Mouse (Mus musculus): ENCODE measurements around the gene Mansc1. TPM values are rescaled to one million over a fixed set of nuclear protein-coding genes. Genes with fewer than 3 reads are reported as not detected.

Mansc1 gene
- polyA plus RNA-seq, 1 experiment from 2014 or later = 0.87 TPM

GRCm38 (mm10) chr6:134594569-134595442, 37.5 kb downstream of the Mansc1 start:
- no peak overlapping the region for H3K9ac ChIP-seq (ENCODE audit: low read length)
- no peaks in the 10 kb centered on the region for H3K9me3 ChIP-seq (ENCODE audit: control insufficient read depth, low read length)
- no peaks in the 10 kb centered on the region for H3K4me1 ChIP-seq (ENCODE audit: control insufficient read depth, insufficient read depth, low read length)
- no peak overlapping the region for H3K4me2 ChIP-seq
- H3K27ac ChIP-seq (ENCODE audit: low read depth, low read length) = no peak overlapping the region
- no peaks in the 10 kb centered on the region for H3K27me3 ChIP-seq (ENCODE audit: control insufficient read depth, insufficient read depth, low read length)
- H3K4me3 ChIP-seq (ENCODE audit: low read depth, low read length) = no peak overlapping the region
- WGBS = 91% methylated on average over 21 of the region's 21 CpGs
- DNase-seq (ENCODE audit: low spot score, missing footprints) (peak; percentile 77), ATAC-seq (ENCODE audit: low FRiP score) (no peak)
- no peaks in the 10 kb centered on the region for H3K36me3 ChIP-seq (ENCODE audit: control insufficient read depth, insufficient read depth, low read length)

GRCm38 (mm10) chr6:134591614-134592013, 40.7 kb downstream of the Mansc1 start:
- H3K9me3 ChIP-seq (ENCODE audit: control insufficient read depth, low read length) = no peaks in the 10 kb centered on the region
- H3K27me3 ChIP-seq (ENCODE audit: control insufficient read depth, insufficient read depth, low read length) = no peaks in the 10 kb centered on the region
- no peaks in the 10 kb centered on the region for H3K36me3 ChIP-seq (ENCODE audit: control insufficient read depth, insufficient read depth, low read length)
- H3K4me2 ChIP-seq = no peak overlapping the region
- DNase-seq (ENCODE audit: low spot score, missing footprints) (peak; percentile 49), ATAC-seq (ENCODE audit: low FRiP score) (no peak)
- no peak overlapping the region for H3K9ac ChIP-seq (ENCODE audit: low read length)
- H3K27ac ChIP-seq (ENCODE audit: low read depth, low read length) = no peak overlapping the region
- no peaks in the 10 kb centered on the region for H3K4me1 ChIP-seq (ENCODE audit: control insufficient read depth, insufficient read depth, low read length)
- 85% methylated on average over 2 of the region's 2 CpGs for WGBS
- H3K4me3 ChIP-seq (ENCODE audit: low read depth, low read length) = no peak overlapping the region

GRCm38 (mm10) chr6:134586241-134586640, 46.0 kb downstream of the Mansc1 start:
- H3K4me3 ChIP-seq (ENCODE audit: low read depth, low read length) = no peak overlapping the region
- DNase-seq (ENCODE audit: low spot score, missing footprints) (peak; percentile 68), ATAC-seq (ENCODE audit: low FRiP score) (no peak)
- H3K27me3 ChIP-seq (ENCODE audit: control insufficient read depth, insufficient read depth, low read length) = no peaks in the 10 kb centered on the region
- no peaks in the 10 kb centered on the region for H3K9me3 ChIP-seq (ENCODE audit: control insufficient read depth, low read length)
- no peak overlapping the region for H3K4me2 ChIP-seq
- H3K36me3 ChIP-seq (ENCODE audit: control insufficient read depth, insufficient read depth, low read length) = no peaks in the 10 kb centered on the region
- H3K9ac ChIP-seq (ENCODE audit: low read length) = no peak overlapping the region
- 79% methylated on average over 5 of the region's 5 CpGs for WGBS
- no peaks in the 10 kb centered on the region for H3K4me1 ChIP-seq (ENCODE audit: control insufficient read depth, insufficient read depth, low read length)
- H3K27ac ChIP-seq (ENCODE audit: low read depth, low read length) = no peak overlapping the region

DNA sequence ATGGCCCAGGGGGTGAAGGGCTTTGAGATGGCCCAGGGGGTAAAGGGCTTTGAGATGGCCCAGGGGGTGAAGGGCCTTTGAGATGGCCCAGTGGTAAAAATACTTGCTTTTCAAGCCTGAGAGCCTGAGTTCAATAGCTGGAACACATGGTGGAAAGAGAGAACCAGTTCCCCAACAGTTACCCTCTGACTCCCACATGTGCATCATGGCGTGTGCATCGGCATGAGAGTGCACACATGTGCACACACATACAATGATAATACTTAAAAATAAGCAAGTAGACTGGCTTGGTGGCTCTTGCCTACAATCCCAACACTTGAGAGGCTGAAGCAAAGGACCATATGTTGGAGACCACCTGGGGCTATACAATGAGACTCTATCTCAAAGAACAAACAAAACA, 47.7 kb downstream of the Mansc1 start:
- WGBS = 98% methylated on average over 2 of the region's 2 CpGs
- no peaks in the 10 kb centered on the region for H3K9me3 ChIP-seq (ENCODE audit: control insufficient read depth, low read length)
- ATAC-seq (ENCODE audit: low FRiP score) = no peak

GRCm38 (mm10) chr6:134582110-134582509, 50.2 kb downstream of the Mansc1 start:
- Histone ChIP-seq H3K36me3 (ENCODE audit: control insufficient read depth, insufficient read depth, low read length) (no peaks in the 10 kb centered on the region), H3K27ac (ENCODE audit: low read depth, low read length) (no peak overlapping the region), H3K9me3 (ENCODE audit: control insufficient read depth, low read length) (no peaks in the 10 kb centered on the region), H3K9ac (ENCODE audit: low read length) (no peak overlapping the region), H3K4me1 (ENCODE audit: control insufficient read depth, insufficient read depth, low read length) (no peaks in the 10 kb centered on the region), H3K27me3 (ENCODE audit: control insufficient read depth, insufficient read depth, low read length) (no peaks in the 10 kb centered on the region), H3K4me3 (ENCODE audit: low read depth, low read length) (no peak overlapping the region), H3K4me2 (no peak overlapping the region)
- peak; percentile 91 for ATAC-seq (ENCODE audit: low FRiP score)
- DNase-seq (ENCODE audit: low spot score, missing footprints) = no peak
- WGBS = 36% methylated on average over 5 of the region's 5 CpGs

More for the DNA sequence above, 47.7 kb downstream of the Mansc1 start:
- Histone ChIP-seq H3K36me3 (ENCODE audit: control insufficient read depth, insufficient read depth, low read length) (no peaks in the 10 kb centered on the region), H3K27me3 (ENCODE audit: control insufficient read depth, insufficient read depth, low read length) (no peaks in the 10 kb centered on the region), H3K4me1 (ENCODE audit: control insufficient read depth, insufficient read depth, low read length) (no peaks in the 10 kb centered on the region), H3K27ac (ENCODE audit: low read depth, low read length) (no peak overlapping the region), H3K9ac (ENCODE audit: low read length) (no peak overlapping the region), H3K4me2 (no peak overlapping the region), H3K4me3 (ENCODE audit: low read depth, low read length) (no peak overlapping the region)
- DNase-seq (ENCODE audit: low spot score, missing footprints) = peak; percentile 73

GRCm38 (mm10) chr6:134579506-134579905, 52.8 kb downstream of the Mansc1 start:
- DNase-seq (ENCODE audit: low spot score, missing footprints) (no peak), ATAC-seq (ENCODE audit: low FRiP score) (no peak)
- H3K27me3 ChIP-seq (ENCODE audit: control insufficient read depth, insufficient read depth, low read length) = no peaks in the 10 kb centered on the region
- H3K9ac ChIP-seq (ENCODE audit: low read length) = no peak overlapping the region
- no peak overlapping the region for H3K27ac ChIP-seq (ENCODE audit: low read depth, low read length)
- no peaks in the 10 kb centered on the region for H3K4me1 ChIP-seq (ENCODE audit: control insufficient read depth, insufficient read depth, low read length)
- 84% methylated on average over 4 of the region's 4 CpGs for WGBS
- H3K4me3 ChIP-seq (ENCODE audit: low read depth, low read length) = no peak overlapping the region
- no peak overlapping the region for H3K4me2 ChIP-seq
- H3K9me3 ChIP-seq (ENCODE audit: control insufficient read depth, low read length) = no peaks in the 10 kb centered on the region
- H3K36me3 ChIP-seq (ENCODE audit: control insufficient read depth, insufficient read depth, low read length) = no peaks in the 10 kb centered on the region

DNA sequence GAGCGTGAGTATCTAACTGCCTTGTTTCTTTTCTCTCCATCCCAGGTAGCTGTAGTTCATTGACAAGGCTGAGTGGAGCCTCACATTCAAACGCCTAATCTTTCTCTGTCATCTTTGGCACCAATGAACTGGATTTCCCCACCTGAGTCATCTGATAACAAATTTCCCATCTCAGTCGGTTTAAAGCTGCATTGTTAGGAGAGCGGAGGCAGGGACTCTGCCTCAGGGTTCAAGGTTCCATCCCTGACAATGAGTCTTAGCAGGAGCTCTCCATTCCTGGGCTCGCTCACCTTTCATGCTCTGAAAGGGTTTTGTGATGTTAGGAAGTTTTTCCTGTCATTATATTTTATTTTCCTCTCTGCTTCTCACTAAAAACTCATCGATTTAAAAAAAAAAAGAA, 54.2 kb downstream of the Mansc1 start:
- ATAC-seq (ENCODE audit: low FRiP score) = no peak

DNA sequence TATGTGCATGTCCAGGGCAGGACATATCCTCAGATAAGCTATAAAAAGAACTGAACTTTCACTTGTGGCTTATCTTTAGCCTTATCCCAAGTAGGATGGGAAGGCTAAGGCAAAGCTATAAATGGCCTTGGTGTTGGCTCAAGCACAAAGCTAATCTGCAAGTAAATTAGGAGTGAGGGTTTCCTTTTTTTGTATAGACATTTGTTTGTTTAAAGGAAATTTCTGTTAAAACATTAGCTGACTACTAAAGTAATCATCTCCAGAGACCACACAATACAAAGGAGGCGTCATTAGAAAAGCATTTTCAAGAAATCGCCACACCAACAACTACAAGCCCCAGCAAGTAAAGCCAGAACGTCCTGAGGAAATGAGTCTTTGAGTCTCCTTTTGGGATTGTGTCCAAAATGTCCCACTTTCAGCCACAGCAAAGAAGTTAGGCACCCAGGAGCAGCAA, 57.0 kb downstream of the Mansc1 start:
- ATAC-seq (ENCODE audit: low FRiP score) (no peak), DNase-seq (ENCODE audit: low spot score, missing footprints) (no peak)
- WGBS = 83% methylated on average over 3 of the region's 3 CpGs
- Histone ChIP-seq H3K36me3 (ENCODE audit: control insufficient read depth, insufficient read depth, low read length) (no peaks in the 10 kb centered on the region), H3K9me3 (ENCODE audit: control insufficient read depth, low read length) (no peaks in the 10 kb centered on the region), H3K4me1 (ENCODE audit: control insufficient read depth, insufficient read depth, low read length) (no peaks in the 10 kb centered on the region), H3K4me2 (no peak overlapping the region), H3K27me3 (ENCODE audit: control insufficient read depth, insufficient read depth, low read length) (no peaks in the 10 kb centered on the region), H3K4me3 (ENCODE audit: low read depth, low read length) (no peak overlapping the region), H3K27ac (ENCODE audit: low read depth, low read length) (no peak overlapping the region), H3K9ac (ENCODE audit: low read length) (no peak overlapping the region)

More for the DNA sequence above, 54.2 kb downstream of the Mansc1 start:
- Histone ChIP-seq H3K4me2 (no peak overlapping the region), H3K4me1 (ENCODE audit: control insufficient read depth, insufficient read depth, low read length) (no peaks in the 10 kb centered on the region), H3K27ac (ENCODE audit: low read depth, low read length) (no peak overlapping the region), H3K9me3 (ENCODE audit: control insufficient read depth, low read length) (no peaks in the 10 kb centered on the region), H3K4me3 (ENCODE audit: low read depth, low read length) (no peak overlapping the region), H3K36me3 (ENCODE audit: control insufficient read depth, insufficient read depth, low read length) (no peaks in the 10 kb centered on the region), H3K9ac (ENCODE audit: low read length) (no peak overlapping the region), H3K27me3 (ENCODE audit: control insufficient read depth, insufficient read depth, low read length) (no peaks in the 10 kb centered on the region)
- WGBS = 64% methylated on average over 6 of the region's 6 CpGs
- DNase-seq (ENCODE audit: low spot score, missing footprints) = no peak

GRCm38 (mm10) chr6:134567986-134568556, 64.2 kb downstream of the Mansc1 start:
- no peak for ATAC-seq (ENCODE audit: low FRiP score)
- Histone ChIP-seq H3K4me2 (no peak overlapping the region), H3K36me3 (ENCODE audit: control insufficient read depth, insufficient read depth, low read length) (no peaks in the 10 kb centered on the region), H3K9ac (ENCODE audit: low read length) (no peak overlapping the region), H3K4me1 (ENCODE audit: control insufficient read depth, insufficient read depth, low read length) (peaks cover 15% of the 10 kb centered on the region), H3K27me3 (ENCODE audit: control insufficient read depth, insufficient read depth, low read length) (no peaks in the 10 kb centered on the region), H3K9me3 (ENCODE audit: control insufficient read depth, low read length) (no peaks in the 10 kb centered on the region), H3K27ac (ENCODE audit: low read depth, low read length) (no peak overlapping the region; the same call in 1 of the 2 replicates), H3K4me3 (ENCODE audit: low read depth, low read length) (no peak overlapping the region)
- 72% methylated on average over 5 of the region's 5 CpGs for WGBS
- peak; percentile 86 for DNase-seq (ENCODE audit: low spot score, missing footprints)

Data from midbrain, embryonic 11.5 days (tissue).